Mouse (Mus musculus) stomach, postnatal 0 days (tissue): Measurements from ENCODE around the gene Afap1. TPM values are rescaled to one million over a fixed set of nuclear protein-coding genes. Genes with fewer than 3 reads are reported as not detected.

Source experiments
- ATAC-seq: fragments of 200-750 bp; cut with Nextera tagmentation; 2 replicates; pipeline ENCODE4 v1.8.0; 2017; ENCODE audit not compliant: low FRiP score, low TSS enrichment
- DNase-seq: peaks from one replicate; pipeline ENCODE4 v3.0.0-alpha.2; 2016; ENCODE audit warnings: low spot score
- H3K27ac ChIP-seq: fragments of 300-500 bp; sonication (generic); replicated peaks from 2 replicates; pipeline ENCODE4 v1.5.1; 2014; ENCODE audit warnings: mild to moderate bottlenecking, control low read depth
- H3K27me3 ChIP-seq: fragments of 300-500 bp; sonication (generic); 2 replicates; pipeline ENCODE4 v1.6.1; 2014; ENCODE audit warnings: low read length; ENCODE audit not compliant: control insufficient read depth, insufficient read depth
- H3K36me3 ChIP-seq: fragments of 300-500 bp; sonication (generic); 2 replicates; pipeline ENCODE4 v1.6.1; 2014; ENCODE audit warnings: low read length, mixed read lengths; ENCODE audit not compliant: control insufficient read depth, insufficient read depth
- H3K4me1 ChIP-seq: fragments of 300-500 bp; sonication (generic); replicated peaks from 2 replicates; pipeline ENCODE4 v1.6.1; 2014; ENCODE audit warnings: antibody characterized with exemption; ENCODE audit not compliant: control insufficient read depth, insufficient read depth
- H3K4me2 ChIP-seq: fragments of 300-500 bp; sonication (generic); replicated peaks from 2 replicates; pipeline ENCODE4 v1.6.1; 2014; ENCODE audit warnings: low read depth, mild to moderate bottlenecking, control low read depth, moderate library complexity
- H3K4me3 ChIP-seq: fragments of 300-500 bp; sonication (generic); 2 replicates; pipeline ENCODE4 v1.5.1; 2014; ENCODE audit warnings: low read depth, low read length, control low read depth
- H3K9ac ChIP-seq: fragments of 300-500 bp; sonication (generic); 2 replicates; pipeline ENCODE4 v1.6.1; 2014; ENCODE audit warnings: mild to moderate bottlenecking, low read length, control low read depth, mixed read lengths
- H3K9me3 ChIP-seq: fragments of 300-500 bp; sonication (generic); 2 replicates; pipeline ENCODE4 v1.6.1; 2016; ENCODE audit warnings: low read length; ENCODE audit not compliant: control insufficient read depth
- CTCF ChIP-seq: IDR thresholded peaks from 2 replicates; pipeline ENCODE4 v1.5.1; 2016; ENCODE audit warnings: antibody characterized with exemption, low read depth, mild to moderate bottlenecking, moderate library complexity
- EP300 ChIP-seq: optimal IDR thresholded peaks from 2 replicates; pipeline ENCODE3; 2016; ENCODE audit warnings: antibody characterized with exemption
- WGBS: fragments of 180-500 bp; shearing (Covaris S2); extraction: QIAGEN DNeasy Blood & Tissue Kit; methylation state at CpG from one replicate; pipeline ENCODE4 v1.1.7; 2014; 5-methylcytosine and 5-hydroxymethylcytosine counted together
- polyA plus RNA-seq: library from polyadenylated mRNA; unstranded; fragments of >200 nt; fragmentation: Nextera tagmentation; extraction: Ambion mirVana; gene quantifications from 2 replicates; pipeline ENCODE4 v1.2.1, GENCODE M21; 2015

Afap1 gene
- polyA plus RNA-seq, 1 experiment from 2014 or later, result 9.3 TPM

DNA sequence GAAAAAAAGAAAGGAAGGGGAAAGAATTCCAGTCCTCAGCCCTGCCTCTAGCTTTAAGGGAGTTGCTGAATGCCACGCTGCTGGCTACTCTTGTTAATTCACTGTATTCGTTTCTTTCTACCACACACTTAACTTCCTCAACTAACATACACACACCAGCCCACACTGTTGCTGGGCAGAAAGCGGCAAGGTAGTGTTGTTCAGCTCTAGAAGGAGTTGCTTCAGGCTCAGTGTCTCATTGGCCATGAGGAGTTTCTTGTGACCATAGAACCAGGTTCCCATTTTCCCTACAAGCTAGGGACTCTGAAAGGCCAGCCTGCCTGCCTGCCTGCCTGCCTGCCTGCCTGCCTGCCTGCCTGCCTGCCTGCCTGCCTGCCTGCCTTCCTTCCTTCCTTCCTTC is 5.9 kb downstream of the Afap1 start:
- Histone ChIP-seq H3K4me2 (no peak overlapping the region), H3K27me3 (no peaks in the 10 kb centered on the region), H3K4me3 (no peak overlapping the region), H3K9ac (no peak overlapping the region), H3K4me1 (peaks cover 9% of the 10 kb centered on the region), H3K36me3 (no peaks in the 10 kb centered on the region), H3K27ac (no peak overlapping the region), H3K9me3 (no peaks in the 10 kb centered on the region)
- no peak for TF ChIP-seq EP300
- no peak for TF ChIP-seq CTCF
- DNase-seq, result no peak
- 83% methylated on average over 3 of the region's 3 CpGs for WGBS
- ATAC-seq, result no peak

- peak overlapping the region; percentile 49 for H3K27ac ChIP-seq
- H3K27me3 ChIP-seq, result no peaks in the 10 kb centered on the region
- peak; percentile 35; the same call in 1 of the 2 replicates for ATAC-seq
- H3K36me3 ChIP-seq, result no peaks in the 10 kb centered on the region
- no peaks in the 10 kb centered on the region for H3K9me3 ChIP-seq
- peak overlapping the region; percentile 20; the same call in 1 of the 2 replicates for H3K4me2 ChIP-seq
- TF ChIP-seq EP300 (no peak), CTCF (no peak)
- no peak overlapping the region for H3K4me3 ChIP-seq
- WGBS, result 12% methylated on average over 9 of the region's 10 CpGs
- no peak overlapping the region for H3K9ac ChIP-seq
- H3K4me1 ChIP-seq, result peaks cover 14% of the 10 kb centered on the region
- no peak for DNase-seq
Observed at GRCm38 (mm10) chr5:35900401-35901225, 7.5 kb downstream of the Afap1 start.

GRCm38 (mm10) chr5:35901226-35901809 is 8.2 kb downstream of the Afap1 start:
- no peak for TF ChIP-seq CTCF
- no peak for TF ChIP-seq EP300
- peak overlapping the region; percentile 20; the same call in 1 of the 2 replicates for H3K4me2 ChIP-seq
- no peaks in the 10 kb centered on the region for H3K36me3 ChIP-seq
- no peak overlapping the region for H3K4me3 ChIP-seq
- H3K9me3 ChIP-seq, result no peaks in the 10 kb centered on the region
- peak; percentile 57; the same call in 1 of the 2 replicates for ATAC-seq
- peak; percentile 22 for DNase-seq
- peaks cover 14% of the 10 kb centered on the region for H3K4me1 ChIP-seq
- no peak overlapping the region for H3K9ac ChIP-seq
- peak overlapping the region; percentile 49 for H3K27ac ChIP-seq
- H3K27me3 ChIP-seq, result no peaks in the 10 kb centered on the region
- 35% methylated on average over 12 of the region's 12 CpGs for WGBS

DNA sequence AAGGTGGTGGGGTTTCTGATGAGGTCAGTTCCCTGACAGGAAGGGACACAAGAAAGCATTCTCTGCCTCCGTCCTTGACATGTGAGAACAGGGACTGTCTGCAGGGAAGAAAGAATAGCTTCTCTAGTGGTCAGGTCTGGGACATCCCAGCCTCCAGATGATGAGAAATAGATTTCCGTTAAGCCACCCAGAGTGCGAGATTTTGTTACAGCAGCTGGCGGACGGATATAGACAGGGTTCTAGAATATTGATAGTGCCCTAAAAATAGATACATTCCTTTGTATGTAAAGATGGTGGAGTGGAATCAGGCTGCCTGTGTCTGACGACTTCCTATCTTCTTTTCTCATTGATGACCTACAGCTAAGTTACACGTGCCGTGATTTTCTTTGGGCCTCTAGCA is 10.3 kb downstream of the Afap1 start:
- ATAC-seq (no peak), DNase-seq (no peak)
- Histone ChIP-seq H3K4me3 (no peak overlapping the region), H3K4me2 (no peak overlapping the region), H3K27ac (no peak overlapping the region), H3K9me3 (no peaks in the 10 kb centered on the region), H3K36me3 (no peaks in the 10 kb centered on the region), H3K27me3 (no peaks in the 10 kb centered on the region), H3K9ac (no peak overlapping the region), H3K4me1 (peaks cover 24% of the 10 kb centered on the region)
- 68% methylated on average over 8 of the region's 8 CpGs for WGBS
- TF ChIP-seq CTCF (no peak), EP300 (no peak)

- WGBS, result 47% methylated on average over 8 of the region's 8 CpGs
- no peak overlapping the region for H3K9ac ChIP-seq
- no peaks in the 10 kb centered on the region for H3K9me3 ChIP-seq
- no peak overlapping the region for H3K4me3 ChIP-seq
- no peaks in the 10 kb centered on the region for H3K27me3 ChIP-seq
- peaks cover 29% of the 10 kb centered on the region for H3K4me1 ChIP-seq
- DNase-seq, result no peak
- TF ChIP-seq CTCF (no peak), EP300 (no peak)
- no peaks in the 10 kb centered on the region for H3K36me3 ChIP-seq
- no peak overlapping the region for H3K27ac ChIP-seq
- ATAC-seq, result no peak
- no peak overlapping the region for H3K4me2 ChIP-seq
Observed at GRCm38 (mm10) chr5:35905283-35905682, 12.2 kb downstream of the Afap1 start.

GRCm38 (mm10) chr5:35907090-35907489 is 14.0 kb downstream of the Afap1 start:
- Histone ChIP-seq H3K27me3 (no peaks in the 10 kb centered on the region), H3K9me3 (no peaks in the 10 kb centered on the region), H3K36me3 (no peaks in the 10 kb centered on the region), H3K27ac (no peak overlapping the region; the same call in 1 of the 2 replicates), H3K9ac (no peak overlapping the region), H3K4me1 (peaks cover 21% of the 10 kb centered on the region), H3K4me2 (no peak overlapping the region), H3K4me3 (no peak overlapping the region)
- ATAC-seq (no peak), DNase-seq (no peak)
- 53% methylated on average over 4 of the region's 4 CpGs for WGBS
- TF ChIP-seq CTCF (no peak), EP300 (no peak)
